Mouse (Mus musculus) heart, postnatal 0 days (tissue): ENCODE results near the gene Tmcc1. TPM values are rescaled to one million over a fixed set of nuclear protein-coding genes. Genes with fewer than 3 reads are reported as not detected.

Source experiments
- ATAC-seq: fragments of 200-750 bp; cut with Nextera tagmentation; 2 replicates; pipeline ENCODE4 v1.8.0; 2017; ENCODE audit warnings: low read depth, moderate number of reproducible peaks, moderate library complexity; ENCODE audit not compliant: insufficient read depth
- DNase-seq: peaks from one replicate; pipeline ENCODE4 v3.0.0-alpha.2; 2016; ENCODE audit warnings: low spot score
- H3K27ac ChIP-seq: fragments of 300-500 bp; sonication (generic); 2 replicates; pipeline ENCODE4 v1.5.1; 2014; ENCODE audit warnings: low read depth, mild to moderate bottlenecking
- H3K27me3 ChIP-seq: fragments of 300-500 bp; sonication (generic); 2 replicates; pipeline ENCODE4 v1.6.1; 2014; ENCODE audit warnings: low read length, mixed read lengths; ENCODE audit not compliant: control insufficient read depth, insufficient read depth
- H3K36me3 ChIP-seq: fragments of 300-500 bp; sonication (generic); replicated peaks from 2 replicates; pipeline ENCODE4 v1.6.1; 2014; ENCODE audit warnings: low read length, mixed read lengths; ENCODE audit not compliant: control insufficient read depth, insufficient read depth
- H3K4me1 ChIP-seq: fragments of 300-500 bp; sonication (generic); 2 replicates; pipeline ENCODE4 v1.6.1; 2014; ENCODE audit warnings: antibody characterized with exemption; ENCODE audit not compliant: control insufficient read depth, insufficient read depth
- H3K4me2 ChIP-seq: fragments of 300-500 bp; sonication (generic); 2 replicates; pipeline ENCODE4 v1.6.1; 2014; ENCODE audit warnings: low read depth, mild to moderate bottlenecking, low read length, moderate library complexity
- H3K4me3 ChIP-seq: fragments of 300-500 bp; sonication (generic); 2 replicates; pipeline ENCODE4 v1.5.1; 2014; ENCODE audit warnings: low read depth, low read length
- H3K9ac ChIP-seq: fragments of 300-500 bp; sonication (generic); replicated peaks from 2 replicates; pipeline ENCODE4 v1.6.1; 2014; ENCODE audit warnings: low read depth, low read length, mixed read lengths
- H3K9me3 ChIP-seq: fragments of 300-500 bp; sonication (generic); replicated peaks from 2 replicates; pipeline ENCODE4 v1.6.1; 2016; ENCODE audit warnings: low read length; ENCODE audit not compliant: control insufficient read depth
- CTCF ChIP-seq: IDR thresholded peaks from 2 replicates; pipeline ENCODE4 v1.5.1; 2016; ENCODE audit warnings: antibody characterized with exemption, control low read depth, low read depth
- EP300 ChIP-seq: IDR thresholded peaks from 2 replicates; pipeline ENCODE4 v1.6.1; 2016; ENCODE audit warnings: antibody characterized with exemption, low read depth
- WGBS: fragments of 180-500 bp; shearing (Covaris S2); extraction: QIAGEN DNeasy Blood & Tissue Kit; methylation state at CpG from one replicate; pipeline ENCODE4 v1.1.7; 2014; 5-methylcytosine and 5-hydroxymethylcytosine counted together
- polyA plus RNA-seq: library from polyadenylated mRNA; unstranded; fragments of >200 nt; fragmentation: Nextera tagmentation; extraction: Ambion mirVana; gene quantifications from 2 replicates; pipeline ENCODE4 v1.2.1, GENCODE M21; 2015
- total RNA-seq: library from RNA; depleted of rRNA; stranded (reverse); fragments of >200 nt; gene quantifications from 2 replicates; pipeline ENCODE4 v1.2.3, GENCODE M21; 2014; ENCODE audit warnings: low replicate concordance

The Tmcc1 gene
- total and polyA plus RNA-seq, 2 experiments from 2014 or later, result 6.9 to 21.1 TPM

GRCm38 (mm10) chr6:116058541-116059300, 134.6 kb downstream of the Tmcc1 start:
- ATAC-seq (no peak), DNase-seq (no peak)
- peaks cover 28% of the 10 kb centered on the region for H3K4me1 ChIP-seq
- TF ChIP-seq CTCF (no peak), EP300 (no peak)
- H3K27ac ChIP-seq, result peak overlapping the region; percentile 18; the same call in 1 of the 2 replicates
- no peaks in the 10 kb centered on the region for H3K27me3 ChIP-seq
- H3K9ac ChIP-seq, result no peak overlapping the region
- no peak overlapping the region for H3K4me3 ChIP-seq
- H3K9me3 ChIP-seq, result no peaks in the 10 kb centered on the region
- WGBS, result 43% methylated on average over 3 of the region's 3 CpGs
- no peak overlapping the region for H3K4me2 ChIP-seq
- no peaks in the 10 kb centered on the region for H3K36me3 ChIP-seq

GRCm38 (mm10) chr6:116056676-116057264, 136.5 kb downstream of the Tmcc1 start:
- H3K4me2 ChIP-seq, result no peak overlapping the region
- no peak overlapping the region for H3K9ac ChIP-seq
- no peak for ATAC-seq
- no peaks in the 10 kb centered on the region for H3K27me3 ChIP-seq
- TF ChIP-seq EP300 (no peak), CTCF (no peak)
- H3K36me3 ChIP-seq, result no peaks in the 10 kb centered on the region
- peaks cover 28% of the 10 kb centered on the region for H3K4me1 ChIP-seq
- H3K9me3 ChIP-seq, result no peaks in the 10 kb centered on the region
- no peak for DNase-seq
- H3K4me3 ChIP-seq, result no peak overlapping the region
- 58% methylated on average over 13 of the region's 13 CpGs for WGBS
- 0 out of 2 replicates have a peak overlapping the region, but pooled peaks have one; percentile 11 for H3K27ac ChIP-seq

GRCm38 (mm10) chr6:116055766-116056165, 137.5 kb downstream of the Tmcc1 start:
- Histone ChIP-seq H3K9me3 (no peaks in the 10 kb centered on the region), H3K4me2 (no peak overlapping the region), H3K4me1 (peaks cover 26% of the 10 kb centered on the region), H3K27me3 (no peaks in the 10 kb centered on the region), H3K9ac (no peak overlapping the region), H3K27ac (no peak overlapping the region), H3K36me3 (no peaks in the 10 kb centered on the region), H3K4me3 (no peak overlapping the region)
- DNase-seq (no peak), ATAC-seq (no peak)
- TF ChIP-seq EP300, result no peak
- no peak for TF ChIP-seq CTCF
- WGBS, result 96% methylated on average over 2 of the region's 2 CpGs

GRCm38 (mm10) chr6:116055001-116055471, 138.2 kb downstream of the Tmcc1 start:
- no peak for TF ChIP-seq EP300
- TF ChIP-seq CTCF, result no peak
- no peaks in the 10 kb centered on the region for H3K36me3 ChIP-seq
- no peaks in the 10 kb centered on the region for H3K9me3 ChIP-seq
- H3K4me3 ChIP-seq, result no peak overlapping the region
- H3K9ac ChIP-seq, result no peak overlapping the region
- DNase-seq (peak; percentile 60), ATAC-seq (peak; percentile 55; the same call in 1 of the 2 replicates)
- 57% methylated on average over 1 of the region's 1 CpGs for WGBS
- H3K4me1 ChIP-seq, result peaks cover 29% of the 10 kb centered on the region
- H3K27ac ChIP-seq, result peak overlapping the region; percentile 47; the same call in 1 of the 2 replicates
- no peak overlapping the region for H3K4me2 ChIP-seq
- no peaks in the 10 kb centered on the region for H3K27me3 ChIP-seq

- peaks cover under 1% of the 10 kb centered on the region for H3K9me3 ChIP-seq
- no peak overlapping the region for H3K9ac ChIP-seq
- H3K27me3 ChIP-seq, result no peaks in the 10 kb centered on the region
- H3K4me3 ChIP-seq, result no peak overlapping the region
- peak overlapping the region; percentile 74 for H3K27ac ChIP-seq
- 4% methylated on average over 1 of the region's 1 CpGs for WGBS
- peaks cover 7% of the 10 kb centered on the region; the same call in 1 of the 2 replicates for H3K36me3 ChIP-seq
- no peak overlapping the region for H3K4me2 ChIP-seq
- H3K4me1 ChIP-seq, result peaks cover 35% of the 10 kb centered on the region
- ATAC-seq, result peak; percentile 47; the same call in 1 of the 2 replicates
- TF ChIP-seq CTCF (0 out of 2 replicates have a peak, but pooled peaks have one; percentile 8), EP300 (no peak)
- no peak for DNase-seq
Observed at GRCm38 (mm10) chr6:116047896-116048295, 145.4 kb downstream of the Tmcc1 start.
